Mouse (Mus musculus) stomach, postnatal 0 days (tissue): ENCODE data around the gene Pkn2.

ENCODE experiments used
- CTCF ChIP-seq: IDR thresholded peaks from 2 replicates; pipeline ENCODE4 v1.5.1; 2016; ENCODE audit warnings: antibody characterized with exemption, low read depth, mild to moderate bottlenecking, moderate library complexity
- EP300 ChIP-seq: optimal IDR thresholded peaks from 2 replicates; pipeline ENCODE3; 2016; ENCODE audit warnings: antibody characterized with exemption

GRCm38 (mm10) chr3:142852911-142853310, 28.9 kb downstream of the Pkn2 start:
- no peak for TF ChIP-seq CTCF
- TF ChIP-seq EP300 = no peak
